Mouse (Mus musculus): ENCODE measurements around the gene Flg.

Gene Flg

GRCm38 (mm10) chr3:93273223-93273622 lies at the start of gene Flg:
TSS of gene Flg (plus strand) at chr3:93273523.
- no peak for DNase-seq

GRCm38 (mm10) chr3:93297542-93297941 lies 24.2 kb downstream of the Flg start:
- no peak for DNase-seq

GRCm38 (mm10) chr3:93299832-93300231 lies 26.5 kb downstream of the Flg start:
- no peak for DNase-seq

GRCm38 (mm10) chr3:93301896-93302295 lies 28.6 kb downstream of the Flg start:
- DNase-seq, result no peak

- no peak for DNase-seq
Observed at GRCm38 (mm10) chr3:93306142-93306541, 32.8 kb downstream of the Flg start.

GRCm38 (mm10) chr3:93311371-93311770 lies 38.0 kb downstream of the Flg start:
- DNase-seq, result no peak

- DNase-seq, result no peak
Observed at GRCm38 (mm10) chr3:93314388-93314787, 41.1 kb downstream of the Flg start.

GRCm38 (mm10) chr3:93319449-93319848 lies 46.1 kb downstream of the Flg start, which contains the start of gene Hrnr:
TSS of gene Hrnr (plus strand) at chr3:93319749.
- DNase-seq, result no peak

GRCm38 (mm10) chr3:93337749-93338148 lies 64.4 kb downstream of the Flg start:
- DNase-seq, result no peak

GRCm38 (mm10) chr3:93340021-93340420 lies 66.7 kb downstream of the Flg start:
- no peak for DNase-seq

Measured in lung, postnatal 10 days (tissue).